Mouse (Mus musculus): ENCODE data around the gene Znhit3. TPM values are rescaled to one million over a fixed set of nuclear protein-coding genes. Genes with fewer than 3 reads are reported as not detected.

The Znhit3 gene
- polyA plus RNA-seq, 1 experiment from 2014 or later = 27.4 TPM

DNA sequence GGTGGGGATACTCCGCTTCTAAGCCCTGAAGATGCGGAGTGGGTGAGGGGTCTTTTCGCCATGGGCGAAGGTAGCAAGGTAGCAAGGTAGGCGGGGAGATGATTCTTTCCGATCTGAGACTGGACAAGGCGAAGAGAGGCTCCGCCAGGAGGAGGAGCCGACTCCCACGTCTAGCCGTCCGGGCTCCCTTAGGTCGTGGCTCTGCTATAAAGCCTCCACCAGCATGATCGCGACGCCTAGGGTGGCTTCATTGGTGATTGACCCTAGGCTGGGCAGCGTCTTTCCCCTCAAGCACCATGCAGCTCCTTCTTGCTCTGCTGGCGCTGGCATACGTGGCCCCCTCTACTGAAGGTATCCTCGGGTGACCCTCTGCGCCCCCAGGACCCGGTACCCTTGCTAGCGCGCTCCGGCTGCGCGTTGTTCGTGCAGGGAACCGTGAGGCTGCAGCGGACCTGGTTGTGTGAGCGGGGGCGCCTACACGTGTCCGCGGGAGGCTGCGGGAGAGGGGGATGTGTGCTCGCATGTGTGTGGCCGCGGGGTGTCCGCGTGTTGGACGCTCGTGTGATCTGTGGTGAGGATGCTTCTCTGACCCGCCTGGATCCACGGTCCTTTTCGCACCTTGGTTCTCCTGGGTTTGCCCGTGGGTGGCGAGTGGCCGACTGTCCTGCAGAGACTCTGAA lies 41.6 kb upstream of the Znhit3 start, which contains the start of gene Car4:
TSS of gene Car4 (plus strand) at position 196 of the 680 bp plus-strand sequence.
- H3K9me3 ChIP-seq (replicated peaks; ENCODE audit: control insufficient read depth, low read length) = no peaks in the 10 kb centered on the region
- no peak for ATAC-seq (ENCODE audit: low read depth)
- 2% methylated on average over 49 of the region's 49 CpGs for WGBS (ENCODE audit: insufficient replicate concordance)
- H3K9ac ChIP-seq (ENCODE audit: low read depth, low read length) = no peak within 1 kb of the TSS
- H3K36me3 ChIP-seq (ENCODE audit: control insufficient read depth, insufficient read depth) = no peaks in the 10 kb centered on the region
- H3K4me2 ChIP-seq (ENCODE audit: low read depth, low read length) = no peak within 1 kb of the TSS; the same call in 1 of the 2 replicates
- peaks cover 45% of the 10 kb centered on the region for H3K27me3 ChIP-seq (ENCODE audit: control insufficient read depth, insufficient read depth, low read depth, low read length)
- no peaks in the 10 kb centered on the region; the same call in 1 of the 2 replicates for H3K4me1 ChIP-seq (ENCODE audit: control insufficient read depth, low read depth, low read length)
- H3K27ac ChIP-seq (ENCODE audit: low read length) = no peak within 1 kb of the TSS
- no peak within 1 kb of the TSS for H3K4me3 ChIP-seq (ENCODE audit: low read depth, low read length)

DNA sequence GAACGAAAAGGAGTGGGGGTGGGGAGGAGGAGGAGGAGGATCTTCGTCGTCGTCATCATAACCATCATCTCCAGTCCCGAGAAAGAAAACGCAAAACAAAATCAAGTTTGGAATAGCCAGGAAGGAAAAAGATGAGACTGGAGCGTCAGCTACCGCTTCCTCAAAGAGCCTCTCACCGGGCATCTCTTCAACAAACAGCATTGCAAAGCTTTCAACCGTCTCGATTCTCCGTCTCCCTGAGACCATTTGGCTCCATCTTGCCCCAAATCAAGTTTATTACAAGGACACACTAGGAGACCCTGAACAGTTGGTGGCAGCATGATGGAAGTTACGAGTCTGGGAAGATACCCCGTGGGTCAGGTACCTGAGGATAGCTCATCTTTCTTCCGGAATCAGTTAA lies 41.0 kb upstream of the Znhit3 start:
- Histone ChIP-seq H3K9me3 (replicated peaks; ENCODE audit: control insufficient read depth, low read length) (no peaks in the 10 kb centered on the region), H3K4me3 (ENCODE audit: low read depth, low read length) (no peak overlapping the region), H3K9ac (ENCODE audit: low read depth, low read length) (no peak overlapping the region), H3K36me3 (ENCODE audit: control insufficient read depth, insufficient read depth) (no peaks in the 10 kb centered on the region), H3K27me3 (ENCODE audit: control insufficient read depth, insufficient read depth, low read depth, low read length) (peaks cover 45% of the 10 kb centered on the region), H3K4me2 (ENCODE audit: low read depth, low read length) (no peak overlapping the region), H3K27ac (ENCODE audit: low read length) (no peak overlapping the region), H3K4me1 (ENCODE audit: control insufficient read depth, low read depth, low read length) (no peaks in the 10 kb centered on the region; the same call in 1 of the 2 replicates)
- ATAC-seq (ENCODE audit: low read depth) = no peak
- 5% methylated on average over 15 of the region's 15 CpGs for WGBS (ENCODE audit: insufficient replicate concordance)

DNA sequence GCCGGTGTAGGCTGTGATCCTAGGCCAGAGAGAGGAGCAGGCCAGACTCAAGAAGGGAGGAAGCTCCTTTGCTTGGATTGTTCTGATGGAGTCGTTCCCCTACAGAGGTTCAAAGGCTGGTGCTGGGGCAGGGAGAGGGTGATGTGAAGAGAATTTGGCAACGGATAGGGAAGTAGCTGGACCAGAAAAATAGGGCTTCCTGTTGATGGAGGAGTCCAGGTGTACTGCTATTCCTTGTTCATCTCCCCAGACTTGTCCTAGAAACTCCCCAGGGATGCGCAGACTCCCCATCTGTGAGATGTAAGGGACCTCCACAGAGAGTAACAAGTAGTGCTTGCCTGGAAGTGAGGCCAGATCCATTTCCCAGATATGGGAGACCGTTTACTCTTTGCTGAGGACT lies 40.2 kb upstream of the Znhit3 start:
- Histone ChIP-seq H3K27me3 (ENCODE audit: control insufficient read depth, insufficient read depth, low read depth, low read length) (peaks cover 45% of the 10 kb centered on the region), H3K27ac (ENCODE audit: low read length) (no peak overlapping the region), H3K9me3 (replicated peaks; ENCODE audit: control insufficient read depth, low read length) (no peaks in the 10 kb centered on the region), H3K36me3 (ENCODE audit: control insufficient read depth, insufficient read depth) (no peaks in the 10 kb centered on the region), H3K9ac (ENCODE audit: low read depth, low read length) (no peak overlapping the region), H3K4me2 (ENCODE audit: low read depth, low read length) (no peak overlapping the region), H3K4me1 (ENCODE audit: control insufficient read depth, low read depth, low read length) (no peaks in the 10 kb centered on the region; the same call in 1 of the 2 replicates), H3K4me3 (ENCODE audit: low read depth, low read length) (no peak overlapping the region)
- ATAC-seq (ENCODE audit: low read depth) = no peak
- WGBS (ENCODE audit: insufficient replicate concordance) = 17% methylated on average over 5 of the region's 5 CpGs

DNA sequence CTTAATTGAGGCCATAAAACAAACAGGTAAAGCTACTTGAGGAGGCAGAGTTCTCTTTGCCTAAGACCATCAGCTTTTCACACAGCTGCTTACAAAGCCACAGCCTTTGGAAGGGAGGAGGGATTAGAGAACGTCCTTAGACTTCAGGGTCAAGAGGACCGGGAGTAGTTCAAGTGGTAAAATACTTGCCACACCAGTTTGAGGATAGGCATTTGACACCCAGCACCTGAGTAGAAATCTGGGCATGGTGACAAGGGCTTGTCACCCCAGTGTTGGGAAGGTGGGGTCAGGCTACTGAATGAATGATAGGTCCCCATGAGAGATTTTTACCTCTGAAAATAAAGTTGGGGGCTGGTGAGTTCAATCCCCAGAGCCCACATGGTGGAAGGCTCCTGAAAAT lies 36.4 kb upstream of the Znhit3 start:
- WGBS (ENCODE audit: insufficient replicate concordance) = 38% methylated on average over 2 of the region's 2 CpGs
- H3K27ac ChIP-seq (ENCODE audit: low read length) = no peak overlapping the region
- ATAC-seq (ENCODE audit: low read depth) = no peak
- H3K4me3 ChIP-seq (ENCODE audit: low read depth, low read length) = no peak overlapping the region
- no peak overlapping the region for H3K4me2 ChIP-seq (ENCODE audit: low read depth, low read length)
- H3K9ac ChIP-seq (ENCODE audit: low read depth, low read length) = no peak overlapping the region
- H3K27me3 ChIP-seq (ENCODE audit: control insufficient read depth, insufficient read depth, low read depth, low read length) = peaks cover 20% of the 10 kb centered on the region
- no peaks in the 10 kb centered on the region; the same call in 1 of the 2 replicates for H3K4me1 ChIP-seq (ENCODE audit: control insufficient read depth, low read depth, low read length)
- H3K9me3 ChIP-seq (replicated peaks; ENCODE audit: control insufficient read depth, low read length) = no peaks in the 10 kb centered on the region
- H3K36me3 ChIP-seq (ENCODE audit: control insufficient read depth, insufficient read depth) = no peaks in the 10 kb centered on the region

DNA sequence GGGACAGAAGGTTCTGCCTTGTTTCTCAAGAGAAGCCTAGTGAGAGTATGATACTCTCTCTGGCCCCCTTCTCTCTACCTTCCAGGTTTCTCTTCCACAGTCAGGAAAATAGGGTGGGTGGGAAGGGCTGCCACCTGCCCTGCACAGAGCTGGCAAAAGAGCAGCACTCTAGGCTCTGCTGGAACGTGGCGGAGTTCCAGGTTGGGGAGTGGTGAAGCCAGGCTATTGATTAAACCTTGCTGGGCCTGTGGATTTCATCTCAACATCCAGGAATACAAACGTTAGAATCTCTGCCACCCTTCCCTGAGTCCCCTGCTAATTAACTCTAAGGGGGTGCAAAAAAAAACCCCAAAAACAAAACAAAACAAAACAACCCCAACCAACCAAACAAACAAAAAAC lies 32.4 kb upstream of the Znhit3 start:
- H3K4me1 ChIP-seq (ENCODE audit: control insufficient read depth, low read depth, low read length) = no peaks in the 10 kb centered on the region; the same call in none of the 2 replicates
- H3K4me2 ChIP-seq (ENCODE audit: low read depth, low read length) = no peak overlapping the region
- ATAC-seq (ENCODE audit: low read depth) = no peak
- peaks cover 15% of the 10 kb centered on the region for H3K27me3 ChIP-seq (ENCODE audit: control insufficient read depth, insufficient read depth, low read depth, low read length)
- no peaks in the 10 kb centered on the region for H3K9me3 ChIP-seq (replicated peaks; ENCODE audit: control insufficient read depth, low read length)
- WGBS (ENCODE audit: insufficient replicate concordance) = 24% methylated on average over 3 of the region's 3 CpGs
- H3K36me3 ChIP-seq (ENCODE audit: control insufficient read depth, insufficient read depth) = no peaks in the 10 kb centered on the region
- H3K27ac ChIP-seq (ENCODE audit: low read length) = no peak overlapping the region
- H3K9ac ChIP-seq (ENCODE audit: low read depth, low read length) = no peak overlapping the region
- no peak overlapping the region for H3K4me3 ChIP-seq (ENCODE audit: low read depth, low read length)

DNA sequence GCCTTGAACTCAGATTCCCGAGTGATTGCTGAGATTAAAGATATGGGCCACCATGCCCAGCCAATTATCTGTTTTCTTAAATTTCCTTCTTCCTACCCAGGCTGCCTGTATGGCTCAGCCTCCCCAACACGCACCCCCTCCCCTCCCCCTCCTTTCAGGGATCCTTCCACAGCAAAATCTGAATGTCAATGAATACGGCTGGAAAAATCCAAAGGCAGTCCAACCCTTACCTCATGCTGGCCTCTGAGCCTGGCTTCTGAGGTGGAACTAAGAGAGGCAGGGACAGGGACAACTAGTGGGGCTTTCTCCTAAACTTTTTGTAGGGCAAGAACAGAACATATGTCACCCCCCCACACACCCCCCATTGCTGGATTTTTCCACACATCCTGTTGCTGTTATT lies 31.9 kb upstream of the Znhit3 start:
- Histone ChIP-seq H3K36me3 (ENCODE audit: control insufficient read depth, insufficient read depth) (no peaks in the 10 kb centered on the region), H3K4me1 (ENCODE audit: control insufficient read depth, low read depth, low read length) (no peaks in the 10 kb centered on the region; the same call in none of the 2 replicates), H3K9me3 (replicated peaks; ENCODE audit: control insufficient read depth, low read length) (no peaks in the 10 kb centered on the region), H3K4me2 (ENCODE audit: low read depth, low read length) (no peak overlapping the region), H3K4me3 (ENCODE audit: low read depth, low read length) (no peak overlapping the region), H3K27ac (ENCODE audit: low read length) (no peak overlapping the region), H3K9ac (ENCODE audit: low read depth, low read length) (no peak overlapping the region), H3K27me3 (ENCODE audit: control insufficient read depth, insufficient read depth, low read depth, low read length) (peaks cover 15% of the 10 kb centered on the region)
- ATAC-seq (ENCODE audit: low read depth) = no peak
- WGBS (ENCODE audit: insufficient replicate concordance) = 47% methylated on average over 3 of the region's 3 CpGs

DNA sequence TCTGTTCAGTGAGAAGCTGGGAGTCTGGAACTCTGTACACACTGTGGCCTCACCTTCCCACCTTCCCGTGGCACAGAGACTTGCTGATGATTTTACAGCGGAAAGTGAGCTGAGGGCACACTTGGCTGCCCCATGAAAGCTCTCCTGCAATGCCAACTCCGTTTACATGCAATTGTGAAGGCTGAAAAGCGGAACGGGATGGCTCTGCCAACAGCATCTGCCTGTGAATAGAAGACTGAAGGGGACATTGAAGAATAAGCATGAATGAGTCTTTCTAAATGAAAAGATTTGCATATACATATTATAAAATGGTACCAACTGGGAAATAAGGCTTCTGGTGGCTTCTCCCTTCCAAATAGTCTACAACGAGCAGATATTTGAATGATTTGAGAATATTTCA lies 31.0 kb upstream of the Znhit3 start:
- no peaks in the 10 kb centered on the region for H3K9me3 ChIP-seq (replicated peaks; ENCODE audit: control insufficient read depth, low read length)
- no peaks in the 10 kb centered on the region for H3K36me3 ChIP-seq (ENCODE audit: control insufficient read depth, insufficient read depth)
- WGBS (ENCODE audit: insufficient replicate concordance) = 56% methylated on average over 6 of the region's 6 CpGs
- H3K4me2 ChIP-seq (ENCODE audit: low read depth, low read length) = no peak overlapping the region
- H3K4me1 ChIP-seq (ENCODE audit: control insufficient read depth, low read depth, low read length) = no peaks in the 10 kb centered on the region; the same call in none of the 2 replicates
- H3K27me3 ChIP-seq (ENCODE audit: control insufficient read depth, insufficient read depth, low read depth, low read length) = peaks cover 15% of the 10 kb centered on the region
- no peak overlapping the region for H3K4me3 ChIP-seq (ENCODE audit: low read depth, low read length)
- no peak for ATAC-seq (ENCODE audit: low read depth)
- H3K27ac ChIP-seq (ENCODE audit: low read length) = no peak overlapping the region
- no peak overlapping the region for H3K9ac ChIP-seq (ENCODE audit: low read depth, low read length)

DNA sequence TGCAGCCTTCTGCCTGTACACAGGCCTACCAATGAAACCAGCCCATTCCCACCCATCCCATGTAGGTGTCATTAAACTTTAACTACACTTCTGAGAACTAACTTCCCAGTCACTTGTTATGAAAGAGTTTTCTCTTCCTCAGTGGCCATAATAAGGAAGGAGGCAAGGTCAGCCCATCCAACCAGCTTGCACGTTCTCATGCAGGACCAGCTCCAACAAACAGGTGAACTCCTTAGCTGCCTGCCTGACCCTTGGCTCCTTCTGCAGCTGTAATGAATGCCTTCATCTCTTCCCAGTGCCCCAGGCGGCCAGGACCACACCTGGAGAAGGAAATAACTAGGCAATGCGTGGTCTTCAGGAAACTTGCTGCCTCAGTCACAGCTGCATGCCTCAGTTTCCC lies 29.7 kb upstream of the Znhit3 start:
- Histone ChIP-seq H3K36me3 (ENCODE audit: control insufficient read depth, insufficient read depth) (no peaks in the 10 kb centered on the region), H3K4me3 (ENCODE audit: low read depth, low read length) (no peak overlapping the region), H3K27ac (ENCODE audit: low read length) (no peak overlapping the region), H3K27me3 (ENCODE audit: control insufficient read depth, insufficient read depth, low read depth, low read length) (peaks cover 15% of the 10 kb centered on the region), H3K9me3 (replicated peaks; ENCODE audit: control insufficient read depth, low read length) (no peaks in the 10 kb centered on the region), H3K9ac (ENCODE audit: low read depth, low read length) (no peak overlapping the region), H3K4me1 (ENCODE audit: control insufficient read depth, low read depth, low read length) (no peaks in the 10 kb centered on the region; the same call in none of the 2 replicates), H3K4me2 (ENCODE audit: low read depth, low read length) (no peak overlapping the region)
- ATAC-seq (ENCODE audit: low read depth) = no peak
- 38% methylated on average over 3 of the region's 3 CpGs for WGBS (ENCODE audit: insufficient replicate concordance)

DNA sequence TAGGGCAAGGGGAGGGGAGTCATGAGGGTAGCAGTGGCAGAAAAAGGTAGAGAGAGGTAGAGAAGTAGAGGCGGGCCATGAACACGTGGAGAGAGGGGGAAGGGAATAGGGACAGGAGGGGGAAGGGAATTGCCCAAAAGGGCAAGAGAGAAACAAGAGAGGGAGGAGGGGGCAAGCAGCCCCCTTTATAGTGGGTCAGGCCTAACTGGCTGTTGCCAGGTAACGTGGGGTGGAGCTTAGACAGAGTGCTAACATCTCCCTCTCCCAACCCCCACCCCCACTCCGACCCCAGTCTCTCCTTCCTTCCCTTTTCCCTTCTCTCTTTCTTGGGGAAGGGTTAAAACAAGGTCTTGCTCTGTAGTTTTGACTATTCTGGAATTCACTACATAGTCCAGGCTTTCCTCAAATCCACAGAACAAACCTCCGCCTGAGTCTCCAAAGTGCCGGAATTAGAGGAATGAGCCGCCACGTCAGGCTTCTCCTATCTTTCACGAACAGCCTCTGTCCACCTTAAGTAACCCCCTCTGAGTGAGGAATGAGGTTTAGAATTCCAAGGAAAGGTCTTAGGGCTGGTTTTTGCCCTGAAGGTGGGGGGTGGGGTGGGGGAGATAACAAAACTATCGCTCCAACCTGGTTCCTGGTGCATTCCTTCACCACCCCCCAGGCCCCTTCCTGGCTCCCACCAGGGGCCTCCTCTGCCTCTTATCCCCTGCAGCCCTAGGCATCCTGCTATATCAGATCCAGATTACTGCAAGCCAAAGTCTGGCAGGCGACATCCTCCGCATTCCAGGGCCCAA lies 28.7 kb upstream of the Znhit3 start:
- Histone ChIP-seq H3K27me3 (ENCODE audit: control insufficient read depth, insufficient read depth, low read depth, low read length) (peaks cover 15% of the 10 kb centered on the region), H3K4me2 (ENCODE audit: low read depth, low read length) (no peak overlapping the region), H3K4me3 (ENCODE audit: low read depth, low read length) (no peak overlapping the region)

More for the DNA sequence above, 28.7 kb upstream of the Znhit3 start:
- H3K36me3 ChIP-seq (ENCODE audit: control insufficient read depth, insufficient read depth) = no peaks in the 10 kb centered on the region
- ATAC-seq (ENCODE audit: low read depth) = no peak
- no peak overlapping the region for H3K27ac ChIP-seq (ENCODE audit: low read length)
- no peaks in the 10 kb centered on the region; the same call in none of the 2 replicates for H3K4me1 ChIP-seq (ENCODE audit: control insufficient read depth, low read depth, low read length)
- WGBS (ENCODE audit: insufficient replicate concordance) = 6% methylated on average over 12 of the region's 12 CpGs
- H3K9me3 ChIP-seq (replicated peaks; ENCODE audit: control insufficient read depth, low read length) = no peaks in the 10 kb centered on the region
- H3K9ac ChIP-seq (ENCODE audit: low read depth, low read length) = no peak overlapping the region

All from liver, embryonic 16.5 days (tissue).